Mouse (Mus musculus) spleen, adult 12 weeks (tissue): ENCODE data around the gene Nbl1.

Experiments
- DNase-seq: peaks from one replicate; pipeline ENCODE4 v3.0.0; 2022; ENCODE audit warnings: low spot score

The Nbl1 gene

GRCm38 (mm10) chr4:139100326-139100725, 7.5 kb upstream of the Nbl1 start:
- no peak for DNase-seq

- no peak for DNase-seq
Measured at GRCm38 (mm10) chr4:139096201-139096600, 3.4 kb upstream of the Nbl1 start.

- no peak for DNase-seq
Measured at GRCm38 (mm10) chr4:139095406-139095805, 2.6 kb upstream of the Nbl1 start.

GRCm38 (mm10) chr4:139093196-139093530, 370 bp upstream of the Nbl1 start:
- no peak for DNase-seq

- DNase-seq: no peak
Measured at GRCm38 (mm10) chr4:139091478-139092355, 1.1 kb downstream of the Nbl1 start.

- no peak for DNase-seq
Measured at GRCm38 (mm10) chr4:139091066-139091465, 1.7 kb downstream of the Nbl1 start.

GRCm38 (mm10) chr4:139090303-139090940, 2.4 kb downstream of the Nbl1 start:
- DNase-seq: no peak

- no peak for DNase-seq
Measured at GRCm38 (mm10) chr4:139088982-139089671, 3.7 kb downstream of the Nbl1 start.

GRCm38 (mm10) chr4:139086984-139087383, 5.8 kb downstream of the Nbl1 start:
- no peak for DNase-seq

- peak; percentile 60 for DNase-seq
Measured at GRCm38 (mm10) chr4:139086037-139086436, 6.8 kb downstream of the Nbl1 start.

GRCm38 (mm10) chr4:139085337-139085736, 7.5 kb downstream of the Nbl1 start:
- DNase-seq: no peak

GRCm38 (mm10) chr4:139082790-139083564, 9.8 kb downstream of the Nbl1 start:
- no peak for DNase-seq

GRCm38 (mm10) chr4:139081270-139081931, 11.4 kb downstream of the Nbl1 start:
- no peak for DNase-seq

GRCm38 (mm10) chr4:139080259-139080658, 12.5 kb downstream of the Nbl1 start:
- no peak for DNase-seq

- no peak for DNase-seq
Measured at GRCm38 (mm10) chr4:139079439-139079838, 13.4 kb downstream of the Nbl1 start.

- DNase-seq: no peak
Measured at GRCm38 (mm10) chr4:139078726-139079125, 14.1 kb downstream of the Nbl1 start.

- no peak for DNase-seq
Measured at GRCm38 (mm10) chr4:139078313-139078712, 14.5 kb downstream of the Nbl1 start.

- DNase-seq: no peak
Measured at GRCm38 (mm10) chr4:139075915-139076314, 16.9 kb downstream of the Nbl1 start.

- DNase-seq: no peak
Measured at GRCm38 (mm10) chr4:139075041-139075711, 17.6 kb downstream of the Nbl1 start, which contains the start of gene Htr6. Gene Htr6, minus strand, starts transcription at chr4:139075570.

GRCm38 (mm10) chr4:139074060-139074459, 18.7 kb downstream of the Nbl1 start:
- no peak for DNase-seq

- no peak for DNase-seq
Measured at GRCm38 (mm10) chr4:139068287-139068686, 24.5 kb downstream of the Nbl1 start.
